Mouse (Mus musculus): ENCODE data around the gene Fank1. TPM values are rescaled to one million over a fixed set of nuclear protein-coding genes. Genes with fewer than 3 reads are reported as not detected.

Gene Fank1
- total RNA-seq, 2 experiments from 2014 or later: 2.3 to 2.7 TPM

DNA sequence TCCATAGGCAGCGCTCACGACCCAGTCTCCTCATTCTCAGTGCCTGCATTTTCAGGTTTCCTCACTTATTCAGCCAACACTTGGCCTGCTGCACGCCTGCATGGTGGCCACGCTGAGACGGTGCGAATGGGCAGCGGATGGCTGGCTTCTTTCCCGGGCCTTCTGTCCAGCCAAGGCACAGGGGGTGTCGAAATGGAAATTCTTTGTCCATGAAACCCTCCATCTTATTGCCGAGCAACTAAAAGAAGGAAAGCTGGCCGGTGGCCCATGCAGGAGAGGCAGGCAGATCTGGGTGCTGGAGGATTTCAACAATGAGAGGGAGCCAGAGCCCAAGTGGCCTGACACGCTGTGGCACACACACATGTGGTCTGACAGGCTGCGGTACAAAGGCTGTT, 10.8 kb upstream of the Fank1 start:
- DNase-seq (ENCODE audit: low spot score in 2 of 2): peak; percentile 64 to 88

DNA sequence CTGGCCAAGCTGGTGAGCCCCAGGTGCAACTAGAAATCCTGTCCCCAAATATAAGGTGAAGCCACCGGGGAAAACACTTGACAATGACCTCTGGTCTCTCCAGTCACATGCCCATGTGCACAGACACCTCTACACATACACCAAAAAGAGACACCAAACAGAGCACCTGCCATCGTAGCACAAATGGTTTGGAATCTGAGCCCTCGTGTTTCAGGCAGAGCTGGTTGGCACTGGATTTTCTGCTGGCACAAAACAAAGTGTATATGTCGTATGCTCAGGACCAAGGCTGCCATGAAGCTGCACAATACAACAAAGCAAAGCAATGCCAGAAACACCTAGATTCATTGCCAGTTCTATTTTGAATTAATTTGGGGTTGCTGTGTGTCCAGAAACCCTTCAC, 8.6 kb upstream of the Fank1 start:
- DNase-seq (ENCODE audit: low spot score in 2 of 2): no peak

DNA sequence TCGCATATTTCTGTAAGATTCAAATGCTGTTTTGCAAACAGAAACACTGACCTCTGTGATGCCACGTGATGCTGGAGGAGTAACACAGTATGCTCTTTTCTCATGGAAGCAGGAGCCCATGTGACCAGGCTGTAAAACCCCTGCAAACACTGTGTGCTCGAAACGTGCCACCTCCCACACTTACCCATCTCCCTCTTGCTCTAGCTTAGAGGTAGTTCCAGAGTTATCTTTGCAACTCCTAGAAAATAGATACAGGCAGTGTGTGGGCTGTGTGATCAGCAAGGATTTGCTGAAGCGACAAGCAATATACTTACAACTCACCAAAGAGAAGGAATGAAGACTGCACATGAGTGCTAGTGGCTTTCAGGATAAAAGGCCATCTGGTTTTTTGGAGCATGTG, 8.1 kb upstream of the Fank1 start:
- DNase-seq (ENCODE audit: low spot score in 2 of 2): no peak

DNA sequence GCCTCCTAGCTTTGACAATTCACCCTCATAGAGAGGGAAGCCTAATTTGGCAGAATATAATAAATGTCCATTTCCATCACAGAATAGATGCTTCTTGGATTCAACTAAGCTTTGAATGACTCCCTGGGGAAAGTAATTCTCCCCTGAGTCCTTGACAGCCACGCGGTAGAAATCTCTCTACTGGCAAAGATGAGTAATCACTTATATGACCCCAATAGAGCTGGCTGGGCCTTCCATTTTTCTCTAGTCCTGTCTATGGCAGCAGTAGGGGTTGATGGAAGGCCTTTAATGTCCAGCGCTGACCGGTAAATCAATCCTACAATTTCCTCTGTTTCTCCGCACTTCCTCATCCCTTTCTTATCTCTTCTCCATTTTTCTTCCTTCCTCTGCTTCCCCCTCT, 1.5 kb upstream of the Fank1 start:
- DNase-seq (ENCODE audit: low spot score in 2 of 2): no peak

DNA sequence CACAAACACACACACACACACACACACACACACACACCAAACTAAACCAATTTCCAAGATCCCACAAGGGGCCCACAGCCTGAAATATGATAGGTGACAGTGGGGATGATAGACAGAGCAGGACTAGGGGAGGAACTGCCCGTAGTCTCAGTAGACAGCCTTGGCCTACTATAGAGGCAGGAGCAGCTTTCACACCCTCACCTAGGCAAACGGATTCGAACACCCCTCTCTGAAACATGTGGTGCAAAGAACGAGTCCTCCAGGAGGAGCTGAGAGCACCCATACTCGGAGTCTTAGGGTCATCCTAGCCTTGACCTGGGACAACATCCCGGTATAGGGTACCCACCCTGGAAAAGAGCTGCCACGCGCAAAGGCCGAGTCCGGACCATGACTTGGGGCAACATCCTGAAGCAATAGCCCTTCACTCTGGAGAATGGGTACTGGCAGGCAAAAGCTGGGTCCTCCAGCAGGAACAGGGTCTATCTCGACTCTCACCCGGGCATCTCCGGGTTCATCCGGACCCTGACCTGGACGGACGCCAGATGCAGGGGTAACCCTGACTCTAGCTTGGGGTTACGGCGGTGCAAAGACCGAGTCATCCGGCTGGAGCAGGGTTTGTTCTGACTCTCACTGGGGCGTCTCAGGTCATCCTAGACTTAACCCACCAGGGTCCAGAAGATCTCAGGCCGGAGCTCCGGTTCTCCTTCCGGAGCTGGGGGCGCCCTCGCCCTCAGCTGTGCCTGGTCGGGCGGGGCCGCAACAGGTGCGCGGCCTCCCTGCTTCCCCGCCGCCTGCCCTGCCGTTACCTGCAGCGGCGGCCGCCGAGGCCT, 650 bp upstream of the Fank1 start:
- no peak for DNase-seq (ENCODE audit: low spot score in 2 of 2)

DNA sequence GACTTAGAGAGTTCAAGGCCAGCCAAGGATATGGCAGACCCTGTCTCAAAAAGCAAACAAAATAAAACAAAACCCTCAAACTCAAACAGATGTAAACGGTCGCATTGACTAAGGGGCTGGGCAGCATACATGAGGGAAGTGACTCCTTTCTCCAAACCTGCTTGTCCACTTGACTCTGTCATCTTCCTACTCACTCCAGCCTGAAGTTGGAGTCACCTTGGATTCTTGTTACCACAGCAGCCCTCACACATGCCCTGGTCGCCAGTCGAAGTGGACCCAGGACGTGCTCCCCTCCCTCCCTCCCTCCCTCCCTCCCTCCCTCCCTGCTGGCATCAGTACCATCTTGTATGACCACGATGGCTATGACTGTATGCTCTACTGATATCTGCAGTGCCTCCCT, 4.9 kb downstream of the Fank1 start:
- DNase-seq (ENCODE audit: low spot score in 2 of 2): no peak

DNA sequence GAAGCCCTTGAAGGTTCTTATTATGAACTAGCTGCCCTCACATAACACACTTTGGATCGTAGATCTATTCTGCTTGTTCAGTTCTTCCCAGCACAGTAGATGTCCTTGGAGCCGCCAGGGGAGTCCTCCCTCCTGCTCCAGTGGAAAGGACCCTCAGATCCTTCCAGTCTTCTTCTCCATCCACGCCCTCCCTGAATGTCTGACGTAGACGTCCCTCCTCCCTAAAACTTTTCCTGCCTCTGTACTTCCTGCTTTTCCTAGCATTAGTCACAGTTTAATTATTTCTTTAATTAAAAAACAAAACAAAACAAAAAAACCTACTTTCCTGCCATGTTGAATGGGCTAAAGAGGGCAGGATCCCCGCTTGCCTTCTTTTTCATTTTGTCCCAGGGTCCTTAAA, 5.3 kb downstream of the Fank1 start:
- no peak for DNase-seq (ENCODE audit: low spot score in 2 of 2)

DNA sequence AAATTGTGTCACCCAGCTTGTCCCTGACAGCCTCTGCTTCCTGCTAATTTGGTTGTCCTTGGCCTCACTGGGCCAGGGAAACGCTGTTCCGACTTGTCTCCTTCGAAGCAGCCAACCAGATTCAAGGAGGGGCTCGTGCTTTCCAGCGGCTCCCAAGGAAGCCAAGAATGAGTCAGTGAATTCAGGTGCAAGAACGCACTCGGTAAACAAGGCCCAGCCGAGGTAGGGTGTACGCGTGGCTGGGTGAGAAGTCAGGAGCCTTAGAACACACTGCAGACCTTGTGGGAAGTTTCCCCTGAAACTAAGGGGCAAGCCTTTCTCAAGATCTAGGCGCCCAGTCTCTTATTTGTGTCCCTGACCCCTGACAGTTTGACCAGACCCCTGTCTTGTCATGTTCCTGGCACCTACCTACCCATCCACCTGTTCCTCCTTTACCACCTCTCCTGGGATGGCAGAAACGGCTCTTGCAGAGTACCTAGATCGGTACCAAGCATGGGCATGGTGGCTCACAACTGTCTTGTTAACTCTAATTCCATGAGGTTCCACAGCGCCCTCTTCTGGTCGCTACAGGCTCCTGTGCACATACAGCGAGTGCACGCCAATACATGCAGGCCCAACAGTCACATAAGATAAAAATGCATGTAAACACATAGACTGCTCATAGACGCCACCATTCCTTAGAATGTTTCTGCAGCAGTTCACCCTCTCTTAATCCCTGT, 6.2 kb downstream of the Fank1 start, which contains the start of gene Dhx32:
Gene Dhx32, minus strand, starts transcription at position 10 of the 719 bp plus-strand sequence.
- peak in 1 of 2 experiments; percentile 81 for DNase-seq (ENCODE audit: low spot score in 2 of 2)

DNA sequence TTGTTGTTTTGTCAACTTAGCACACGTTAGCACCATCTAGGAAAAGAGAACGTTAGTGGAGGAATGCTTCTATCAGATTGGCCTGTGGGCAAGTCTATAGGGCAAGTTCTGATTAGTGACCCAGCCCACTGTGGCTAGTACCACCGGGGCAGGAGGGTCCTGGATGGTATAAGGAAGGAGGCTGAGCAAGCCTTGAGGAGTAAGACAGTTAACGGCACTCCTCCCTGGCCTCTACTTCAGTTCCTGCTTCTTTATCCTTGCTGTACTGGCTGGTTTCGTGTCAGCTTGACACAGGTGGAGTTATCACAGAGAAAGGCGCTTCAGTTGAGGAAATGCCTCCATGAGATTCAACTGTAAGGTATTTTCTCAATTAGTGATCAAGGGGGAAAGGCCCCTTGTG, 10.9 kb downstream of the Fank1 start:
- no peak for DNase-seq (ENCODE audit: low spot score in 2 of 2)

DNA sequence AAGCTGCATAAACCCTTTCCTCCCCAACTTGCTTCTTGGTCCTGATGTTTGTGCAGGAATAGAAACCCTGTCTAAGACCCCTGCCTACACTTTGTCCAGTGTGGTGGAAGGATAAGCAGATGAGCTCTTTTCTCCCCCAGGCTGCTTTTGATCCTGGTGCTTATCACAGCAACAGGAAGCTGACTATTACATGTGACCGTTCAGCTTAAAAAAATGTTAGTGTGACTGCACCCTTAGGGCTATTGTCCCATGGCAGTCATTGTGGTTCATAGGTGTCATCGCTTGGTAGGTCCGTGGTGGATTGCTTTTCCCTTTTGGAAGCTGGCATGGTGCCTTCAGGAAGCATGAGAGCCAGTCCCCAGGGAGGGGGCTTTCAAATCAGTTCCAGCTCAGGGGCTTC, 11.5 kb downstream of the Fank1 start:
- DNase-seq (ENCODE audit: low spot score in 2 of 2): no peak

DNA sequence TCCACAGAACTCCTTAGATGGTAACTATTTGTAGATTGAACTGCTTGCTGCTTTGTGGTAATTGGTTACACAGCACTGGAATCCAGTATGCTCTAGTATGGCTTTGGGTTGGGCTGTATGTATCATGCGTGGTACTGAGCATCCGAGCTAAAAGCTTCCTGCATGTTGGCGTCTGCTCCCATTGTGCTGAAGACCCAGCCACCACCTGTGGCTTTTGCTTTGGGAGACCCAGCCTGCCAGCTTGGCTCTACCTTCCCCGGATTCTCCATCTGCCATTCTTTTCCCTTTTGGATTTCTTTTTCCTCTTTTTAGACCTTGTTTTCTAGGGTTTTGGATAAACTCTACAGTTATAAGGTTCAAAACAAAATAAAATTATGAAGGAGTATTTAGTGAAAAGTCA, 13.5 kb downstream of the Fank1 start:
- no peak for DNase-seq (ENCODE audit: low spot score in 2 of 2)

DNA sequence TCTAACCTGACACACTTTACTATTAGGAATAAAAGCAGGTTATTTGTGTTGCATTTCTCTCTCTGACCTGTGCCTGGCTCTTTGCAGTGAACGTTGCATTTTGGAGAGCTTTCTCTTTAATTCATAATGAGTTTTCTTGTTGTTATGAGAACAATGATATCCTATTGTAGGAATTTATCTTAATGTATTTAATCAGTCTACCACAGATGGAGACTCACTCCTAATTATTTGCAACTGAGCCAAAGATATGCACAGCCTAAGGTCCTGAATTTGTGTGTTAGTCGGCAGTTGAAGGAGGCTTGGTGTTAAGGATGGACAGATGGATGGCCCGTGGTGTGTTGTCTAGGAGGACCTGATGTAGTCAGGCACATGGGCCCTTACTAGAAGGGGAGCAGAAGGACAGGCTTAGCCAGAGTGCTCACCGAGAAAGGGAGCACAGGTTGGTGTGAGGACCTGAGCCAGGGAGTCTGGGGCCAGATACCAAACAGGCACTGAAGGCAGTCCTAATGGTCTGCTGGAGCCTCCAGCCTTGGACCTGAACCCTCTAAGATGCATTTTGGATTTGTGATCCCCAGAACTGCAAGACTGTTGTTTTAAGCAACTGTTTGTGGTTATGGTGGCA, 14.1 kb downstream of the Fank1 start:
- DNase-seq (ENCODE audit: low spot score in 2 of 2): no peak

DNA sequence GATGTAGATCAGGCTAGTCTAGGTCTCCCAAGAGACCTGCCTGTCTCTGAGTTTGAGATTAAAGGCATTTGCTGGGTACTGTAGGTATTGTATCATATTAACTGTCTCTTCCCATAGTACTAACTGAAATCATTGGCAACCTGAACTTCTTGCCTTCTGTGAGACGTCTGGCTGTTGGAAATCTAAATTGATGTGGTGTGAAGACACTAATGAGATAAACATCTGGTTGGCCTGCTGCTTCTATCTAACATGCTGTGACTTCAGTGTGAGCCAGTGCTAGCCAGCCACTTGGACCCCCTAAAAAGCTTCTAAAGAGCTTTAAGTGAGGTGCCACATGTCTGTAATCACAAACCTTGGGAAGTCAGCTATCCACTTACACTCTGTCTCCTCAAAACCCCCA, 16.1 kb downstream of the Fank1 start:
- no peak for DNase-seq (ENCODE audit: low spot score in 2 of 2)

DNA sequence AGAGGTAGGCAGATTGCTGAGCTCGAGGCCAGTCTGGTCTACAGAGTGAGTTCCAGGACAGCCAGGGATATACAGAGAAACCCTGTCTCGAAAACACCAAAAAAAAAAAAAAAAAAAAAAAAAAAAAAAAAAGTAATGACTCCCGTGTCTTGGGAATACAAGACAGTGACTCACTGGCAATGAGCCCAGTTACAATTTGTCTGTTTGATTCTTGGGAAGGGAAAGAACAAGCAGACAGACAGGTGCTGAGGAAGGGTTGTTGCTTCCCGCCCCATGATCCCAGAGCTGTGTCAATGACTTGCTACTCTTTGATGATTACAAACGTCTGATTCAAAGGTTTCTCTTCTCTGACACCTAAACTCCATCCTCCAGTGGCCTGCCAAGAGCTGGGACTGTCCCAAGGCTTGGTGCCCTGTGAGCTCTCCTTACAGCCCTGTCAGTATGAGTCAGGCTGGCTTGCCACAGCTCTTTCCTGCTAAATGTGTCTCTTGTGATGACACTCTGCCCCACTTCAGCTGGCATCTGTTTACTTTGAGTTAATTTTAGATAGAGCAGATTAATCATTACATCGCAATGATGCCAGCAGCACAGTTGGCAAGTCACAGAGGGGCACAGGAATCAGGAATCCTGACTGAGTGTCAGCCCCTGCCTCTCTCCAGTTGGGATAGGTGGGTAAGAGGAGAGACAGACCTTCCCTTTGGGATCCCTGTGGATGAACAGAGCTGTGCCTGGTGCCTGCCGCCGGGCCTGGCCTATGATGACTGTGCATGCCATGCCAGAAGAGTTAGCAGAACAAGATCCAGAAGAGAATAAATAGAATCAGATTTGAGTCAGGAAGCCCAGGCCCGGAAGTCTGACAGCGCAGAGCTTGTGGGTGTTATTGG, 16.8 kb downstream of the Fank1 start:
- DNase-seq (ENCODE audit: low spot score in 2 of 2): peak; percentile 56 to 63

DNA sequence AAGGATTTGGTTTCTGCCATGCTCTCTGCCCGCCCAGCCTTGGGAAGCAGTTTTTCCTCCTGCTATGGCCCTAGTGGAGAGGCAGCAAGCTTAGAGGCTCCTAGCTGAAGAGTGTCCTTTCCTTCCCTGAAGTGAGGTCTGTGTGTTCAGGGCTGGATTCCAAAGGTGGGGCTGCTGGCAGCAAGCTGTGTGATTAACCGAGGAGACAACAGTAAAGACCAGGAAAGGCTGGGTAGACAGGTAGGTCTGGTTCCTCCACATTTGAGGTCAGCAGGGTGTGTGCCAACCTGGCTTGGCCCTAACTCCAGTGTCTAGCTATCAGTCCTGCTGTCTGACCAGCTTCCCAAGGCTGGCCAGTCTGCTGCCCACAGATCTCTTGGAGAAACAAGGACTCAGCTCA, 18.1 kb downstream of the Fank1 start:
- no peak for DNase-seq (ENCODE audit: low spot score in 2 of 2)

DNA sequence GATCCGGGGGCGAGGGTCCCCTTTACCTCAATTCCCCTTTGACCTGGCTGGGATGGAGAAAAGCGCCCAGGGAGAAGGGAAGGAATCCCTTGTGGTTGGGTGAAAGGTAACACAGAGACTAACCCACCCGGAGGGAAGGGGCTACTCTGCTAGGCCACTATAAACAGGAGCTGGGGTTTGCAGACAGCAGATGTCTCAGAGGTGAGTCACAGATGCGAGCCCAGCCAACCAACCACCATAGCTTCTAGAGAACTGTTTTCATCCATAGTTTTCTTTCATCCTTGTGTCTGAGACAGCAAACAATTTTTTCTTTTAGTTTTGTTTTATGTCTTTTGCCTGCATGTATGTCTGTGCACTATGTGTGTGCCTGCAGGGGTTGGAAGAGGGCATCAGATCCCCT, 23.3 kb downstream of the Fank1 start:
- no peak for DNase-seq (ENCODE audit: low spot score in 2 of 2)

DNA sequence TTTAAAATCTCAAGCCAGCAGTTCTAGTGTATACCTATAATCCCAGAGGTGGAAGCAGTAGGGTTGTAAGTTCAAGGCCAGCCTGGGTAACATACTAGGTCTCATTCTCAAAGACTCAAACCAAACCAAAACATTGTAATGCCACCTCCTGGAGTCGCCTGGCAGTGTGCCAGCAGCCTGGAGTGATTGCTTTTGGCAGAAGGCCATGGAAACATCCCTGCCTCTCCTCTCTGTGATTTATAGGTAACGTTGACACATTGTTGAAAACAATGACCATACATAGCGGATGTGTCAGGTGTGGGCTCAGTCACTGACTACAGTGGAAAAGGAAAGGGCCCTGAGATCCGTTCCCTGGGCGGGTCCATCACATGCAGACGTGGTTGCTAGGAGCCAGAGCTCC, 25.2 kb downstream of the Fank1 start:
- DNase-seq (ENCODE audit: low spot score in 2 of 2): no peak

DNA sequence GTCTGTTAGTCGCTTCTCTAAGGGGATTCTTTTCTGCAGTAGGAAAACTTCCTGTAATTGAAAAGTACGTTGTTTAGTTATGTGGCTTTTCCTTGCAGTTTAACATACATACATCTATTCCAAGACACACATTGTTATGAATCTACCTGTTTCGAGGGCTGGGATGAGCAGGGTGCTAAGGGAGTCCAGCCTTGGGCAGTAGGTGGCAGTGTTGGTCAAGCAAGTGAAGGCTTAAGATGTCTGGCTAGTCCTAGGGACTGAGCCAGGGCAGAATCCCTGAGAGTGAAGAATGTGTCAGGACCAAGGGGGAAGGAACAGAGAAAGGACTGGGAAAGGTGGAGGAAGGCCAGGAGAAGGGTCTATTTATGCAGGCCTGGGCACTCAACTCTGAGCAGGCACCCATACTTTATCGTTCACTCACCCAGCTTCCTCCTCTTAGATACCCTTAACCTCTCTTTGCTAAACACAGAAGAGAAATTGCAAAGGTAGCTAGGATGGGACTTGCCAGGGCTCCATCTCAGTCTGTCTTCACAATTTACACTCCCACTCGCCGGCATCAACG, 29.0 kb downstream of the Fank1 start:
- peak; percentile 50 to 56 for DNase-seq (ENCODE audit: low spot score in 2 of 2)

DNA sequence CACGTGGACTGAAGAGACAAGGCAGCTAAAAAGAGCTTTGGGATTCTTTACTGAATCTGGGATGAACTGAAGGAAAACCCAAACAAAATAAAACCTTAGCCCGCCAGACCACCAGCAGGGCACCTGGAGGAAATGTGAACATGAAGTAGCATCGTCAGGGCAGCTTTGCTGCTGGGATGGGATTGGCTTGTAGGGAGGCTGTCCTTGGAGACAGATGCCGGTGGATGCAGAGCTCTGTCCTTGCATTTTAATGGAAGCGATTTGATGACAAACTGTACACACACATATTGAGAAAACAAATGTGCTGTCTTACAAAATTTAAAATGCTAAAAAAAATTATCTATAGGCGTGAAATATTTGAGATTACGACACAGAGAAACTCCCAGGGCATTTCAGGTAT, 36.3 kb downstream of the Fank1 start:
- peak in 1 of 2 experiments; percentile 19 for DNase-seq (ENCODE audit: low spot score in 2 of 2)

DNA sequence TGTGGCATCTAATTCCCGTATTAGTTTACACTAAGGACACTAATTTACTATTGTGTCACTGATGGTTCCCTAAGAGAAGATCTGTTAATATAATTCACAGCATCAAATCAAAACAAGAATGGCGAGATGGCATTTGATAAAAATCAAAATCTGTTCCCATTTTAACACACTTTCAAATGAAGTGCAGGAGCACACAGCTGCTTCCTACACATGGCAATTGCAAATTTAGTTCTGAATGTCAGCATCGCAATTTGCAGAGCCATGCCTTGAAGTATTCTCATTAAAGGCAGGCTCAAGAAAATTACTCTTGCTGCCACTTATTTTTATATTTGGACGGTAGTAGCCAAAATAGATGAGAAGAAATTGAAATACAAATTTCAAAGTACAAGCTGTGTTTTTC, 36.7 kb downstream of the Fank1 start:
- peak in 1 of 2 experiments; percentile 62 for DNase-seq (ENCODE audit: low spot score in 2 of 2)

DNA sequence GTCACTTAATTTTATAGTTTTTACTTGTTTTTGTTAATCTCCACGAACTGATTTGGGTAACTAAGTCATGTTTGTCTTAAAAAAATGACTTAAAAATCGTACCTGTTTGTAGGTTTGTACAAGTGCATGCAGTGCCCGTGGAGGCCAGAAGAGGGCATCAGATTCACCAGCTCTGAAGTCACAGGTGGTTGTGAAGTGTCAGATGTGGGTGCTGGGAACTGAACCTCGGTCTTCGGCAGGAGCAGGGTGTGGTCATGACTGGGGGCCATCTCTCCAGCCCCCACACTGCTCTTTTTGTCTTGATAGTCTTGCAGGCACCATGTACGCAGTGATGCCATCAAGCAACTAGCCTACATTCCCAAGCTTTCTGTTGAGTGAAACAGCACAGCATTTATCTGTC, 47.1 kb downstream of the Fank1 start:
- DNase-seq (ENCODE audit: low spot score in 2 of 2): no peak

Data from layer of hippocampus, postnatal 14 days (tissue).